Mouse (Mus musculus) cerebellum, postnatal 10 days (tissue): ENCODE measurements at regions not wholly inside any gene's neighbourhood (a gene's known extent, or its start where the extent isn't known, plus 50 kb on each side); places are given as distances from the start of the nearest gene placed in this dataset.
A peak's percentile ranks its signal among the peaks of the same experiment; 100 is the strongest.

Experiments
- DNase-seq, 2 experiments: peaks; one replicate each; pipeline ENCODE4 v3.0.0; 2021; ENCODE audit warnings: mixed read lengths in 2 of 2

DNA sequence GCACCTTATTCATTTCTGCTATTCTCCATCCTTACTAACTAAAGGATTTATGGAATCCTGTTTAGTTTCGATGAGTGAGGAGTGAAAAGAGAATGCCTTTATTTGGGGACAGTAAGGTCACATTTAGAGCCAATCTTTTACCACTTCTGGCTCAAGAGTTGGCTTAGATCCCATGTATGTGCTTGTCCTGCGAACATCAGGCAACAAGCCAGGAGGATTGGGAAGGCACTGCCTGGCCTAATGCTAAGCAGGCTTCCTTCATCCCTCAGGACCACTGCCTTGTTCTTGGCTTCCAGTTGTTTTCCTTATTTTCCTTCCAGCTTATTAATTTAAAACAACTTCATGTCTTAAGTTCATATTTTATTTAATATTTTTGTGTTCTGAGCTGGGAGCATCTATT is 442.9 kb downstream of the Vgll3 start:
- peak; percentile 83 to 84 for DNase-seq

DNA sequence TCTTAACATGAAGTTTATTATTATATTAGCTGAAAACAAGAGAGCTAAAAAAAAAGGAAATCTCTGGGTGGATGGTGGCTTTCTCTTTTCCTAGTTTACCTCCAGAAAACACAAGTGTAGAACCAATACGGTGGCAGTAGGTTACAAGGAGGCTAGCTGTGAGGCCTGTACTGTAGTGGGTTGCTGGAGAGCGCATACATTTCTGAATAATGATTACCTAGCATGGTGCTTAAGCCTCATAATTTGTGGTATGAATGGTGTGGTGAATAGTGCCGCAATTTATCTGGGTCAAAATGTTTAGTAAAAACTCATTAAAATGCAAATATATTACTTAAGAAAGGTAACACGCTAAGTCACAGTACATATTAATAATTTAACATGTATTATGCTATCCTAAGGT is 453.9 kb downstream of the Vgll3 start:
- DNase-seq, result no peak

DNA sequence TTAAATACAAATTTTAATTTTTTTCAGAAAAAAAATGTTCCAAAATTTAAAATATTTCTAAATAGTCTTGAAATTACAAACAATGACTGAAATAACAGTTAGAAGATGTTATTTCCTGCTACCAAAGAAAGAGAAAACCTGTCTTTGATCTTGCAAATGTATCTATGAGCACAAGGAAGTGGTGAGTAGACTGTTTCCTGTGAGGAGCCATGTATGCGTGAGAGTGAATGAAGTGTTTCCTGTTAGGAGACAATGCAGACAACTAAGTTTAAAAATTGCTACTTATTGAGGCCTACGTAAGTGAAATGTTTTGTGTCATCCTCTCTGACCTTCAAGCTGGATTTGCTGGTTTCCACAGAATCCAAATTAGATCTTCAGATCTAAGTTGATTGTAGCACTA is 461.6 kb downstream of the Vgll3 start:
- no peak for DNase-seq
